Mouse (Mus musculus) kidney, embryonic 16.5 days (tissue): ENCODE results near the gene 9930022D16Rik. TPM values are rescaled to one million over a fixed set of nuclear protein-coding genes. Genes with fewer than 3 reads are reported as not detected.

ENCODE experiments used
- ATAC-seq: fragments of 200-750 bp; cut with Nextera tagmentation; 2 replicates; pipeline ENCODE4 v1.8.0; 2017; ENCODE audit warnings: moderate TSS enrichment; ENCODE audit not compliant: low FRiP score, low TSS enrichment
- H3K27ac ChIP-seq: fragments of 300-500 bp; sonication (generic); 2 replicates; pipeline ENCODE4 v1.5.1; 2014; ENCODE audit warnings: low read length
- H3K27me3 ChIP-seq: fragments of 300-500 bp; sonication (generic); 2 replicates; pipeline ENCODE4 v1.6.1; 2014; ENCODE audit warnings: low read length, control low read depth, mixed read lengths; ENCODE audit not compliant: insufficient read depth
- H3K36me3 ChIP-seq: fragments of 300-500 bp; sonication (generic); 2 replicates; pipeline ENCODE4 v1.6.1; 2014; ENCODE audit warnings: low read length, control low read depth, mixed read lengths; ENCODE audit not compliant: insufficient read depth
- H3K4me1 ChIP-seq: fragments of 300-500 bp; sonication (generic); 2 replicates; pipeline ENCODE4 v1.6.1; 2014; ENCODE audit warnings: low read length, control low read depth, mixed read lengths; ENCODE audit not compliant: insufficient read depth
- H3K4me2 ChIP-seq: fragments of 300-500 bp; sonication (generic); replicated peaks from 2 replicates; pipeline ENCODE4 v1.6.1; 2014; ENCODE audit warnings: low read depth, low read length
- H3K4me3 ChIP-seq: fragments of 300-500 bp; sonication (generic); 2 replicates; pipeline ENCODE4 v1.5.1; 2014; ENCODE audit warnings: mild to moderate bottlenecking, low read length
- H3K9ac ChIP-seq: fragments of 300-500 bp; sonication (generic); replicated peaks from 2 replicates; pipeline ENCODE4 v1.6.1; 2014; ENCODE audit warnings: low read length
- H3K9me3 ChIP-seq: fragments of 300-500 bp; sonication (generic); 2 replicates; pipeline ENCODE4 v1.6.1; 2016; ENCODE audit warnings: low read length, control low read depth
- WGBS: fragments of 180-500 bp; shearing (Covaris S2); extraction: QIAGEN DNeasy Blood & Tissue Kit; methylation state at CpG from one replicate; pipeline ENCODE4 v1.1.7; 2014; 5-methylcytosine and 5-hydroxymethylcytosine counted together
- microRNA-seq: library from miRNA; unstranded; fragments of <30 nt; microRNA quantifications from one replicate; pipeline ENCODE4, GENCODE M21; 2016
- polyA plus RNA-seq: library from polyadenylated mRNA; unstranded; fragments of >200 nt; fragmentation: Nextera tagmentation; extraction: Ambion mirVana; gene quantifications from 2 replicates; pipeline ENCODE4 v1.2.1, GENCODE M21; 2015

Gene 9930022D16Rik
- polyA plus RNA-seq, 1 experiment from 2014 or later = not detected

- no peak overlapping the region for H3K4me2 ChIP-seq
- no peak overlapping the region for H3K9ac ChIP-seq
- no peaks in the 10 kb centered on the region for H3K27me3 ChIP-seq
- H3K36me3 ChIP-seq = peaks cover 7% of the 10 kb centered on the region; the same call in 1 of the 2 replicates
- no peaks in the 10 kb centered on the region for H3K9me3 ChIP-seq
- ATAC-seq = no peak
- WGBS = 90% methylated on average over 4 of the region's 4 CpGs
- no peak overlapping the region for H3K4me3 ChIP-seq
- 0 out of 2 replicates have a peak, but pooled peaks cover 3% of the 10 kb centered on the region for H3K4me1 ChIP-seq
- no peak overlapping the region for H3K27ac ChIP-seq
Measured at GRCm38 (mm10) chr11:109465068-109465467, 51.4 kb downstream of the 9930022D16Rik start.

- no peak overlapping the region for H3K4me2 ChIP-seq
- 30% methylated on average over 8 of the region's 8 CpGs for WGBS
- H3K27me3 ChIP-seq = no peaks in the 10 kb centered on the region
- peaks cover 20% of the 10 kb centered on the region for H3K4me1 ChIP-seq
- H3K36me3 ChIP-seq = peaks cover 7% of the 10 kb centered on the region; the same call in 1 of the 2 replicates
- no peaks in the 10 kb centered on the region for H3K9me3 ChIP-seq
- H3K9ac ChIP-seq = no peak overlapping the region
- no peak overlapping the region for H3K27ac ChIP-seq
- no peak overlapping the region for H3K4me3 ChIP-seq
- ATAC-seq = no peak
Measured at GRCm38 (mm10) chr11:109466987-109467386, 53.3 kb downstream of the 9930022D16Rik start.

- no peak for ATAC-seq
- H3K27ac ChIP-seq = no peak overlapping the region
- 85% methylated on average over 5 of the region's 5 CpGs for WGBS
- no peak overlapping the region for H3K4me2 ChIP-seq
- no peaks in the 10 kb centered on the region for H3K9me3 ChIP-seq
- no peaks in the 10 kb centered on the region for H3K27me3 ChIP-seq
- H3K9ac ChIP-seq = no peak overlapping the region
- H3K4me3 ChIP-seq = no peak overlapping the region
- H3K36me3 ChIP-seq = no peaks in the 10 kb centered on the region
- peaks cover 20% of the 10 kb centered on the region for H3K4me1 ChIP-seq
Measured at GRCm38 (mm10) chr11:109468133-109468532, 54.4 kb downstream of the 9930022D16Rik start.

Small RNA genes within 50 kb of the gene (microRNA-seq; reads per million reads assigned to microRNA genes)
- gene Gm25540 = not detected

Other genes with a start within 250 kb of the 9930022D16Rik start
- 1.2 and 1.9 TPM in 2 replicates for gene Rgs9, start 115.8 kb upstream of the 9930022D16Rik start, polyA plus RNA-seq
- gene Gna13, start 51.1 kb upstream of the 9930022D16Rik start, polyA plus RNA-seq = 22.0 and 24.1 TPM in 2 replicates
- gene Amz2, start 12.0 kb downstream of the 9930022D16Rik start, polyA plus RNA-seq = 42.7 and 45.7 TPM in 2 replicates
- gene Arsg, start 59.5 kb downstream of the 9930022D16Rik start, polyA plus RNA-seq = 5.3 and 6.5 TPM in 2 replicates
- 8.4 and 8.7 TPM in 2 replicates for gene Slc16a6, start 59.7 kb downstream of the 9930022D16Rik start, polyA plus RNA-seq
- gene Wipi1, start 198.1 kb downstream of the 9930022D16Rik start, polyA plus RNA-seq = 35.8 and 36.4 TPM in 2 replicates
- 375 and 395 TPM in 2 replicates for gene Prkar1a, start 235.5 kb downstream of the 9930022D16Rik start, polyA plus RNA-seq